Mouse (Mus musculus) hindbrain, embryonic 10.5 days (tissue): ENCODE data around the gene Rnf20. TPM values are rescaled to one million over a fixed set of nuclear protein-coding genes. Genes with fewer than 3 reads are reported as not detected.

Source experiments
- DNase-seq: peaks from one replicate; pipeline ENCODE4 v3.0.0-alpha.2; 2017; ENCODE audit warnings: low spot score
- H3K27ac ChIP-seq: fragments of 300-500 bp; sonication (generic); 2 replicates; pipeline ENCODE4 v1.5.1; 2016; ENCODE audit warnings: mild to moderate bottlenecking, moderate library complexity
- H3K27me3 ChIP-seq: fragments of 300-500 bp; sonication (generic); 2 replicates; pipeline ENCODE4 v1.6.1; 2016; ENCODE audit warnings: mild to moderate bottlenecking; ENCODE audit not compliant: poor library complexity, insufficient read depth, severe bottlenecking
- H3K36me3 ChIP-seq: fragments of 300-500 bp; sonication (generic); 2 replicates; pipeline ENCODE4 v1.6.1; 2016; ENCODE audit warnings: mild to moderate bottlenecking, moderate library complexity
- H3K4me1 ChIP-seq: fragments of 300-500 bp; sonication (generic); replicated peaks from 2 replicates; pipeline ENCODE4 v1.6.1; 2016; ENCODE audit warnings: mild to moderate bottlenecking
- H3K4me3 ChIP-seq: fragments of 300-500 bp; sonication (generic); 2 replicates; pipeline ENCODE4 v1.5.1; 2016; ENCODE audit warnings: mild to moderate bottlenecking, moderate library complexity
- H3K9me3 ChIP-seq: fragments of 300-500 bp; sonication (generic); 2 replicates; pipeline ENCODE4 v1.6.1; 2016; ENCODE audit warnings: mild to moderate bottlenecking, moderate library complexity
- WGBS: fragments of 180-500 bp; shearing (Covaris S2); methylation state at CpG from one replicate; pipeline ENCODE4 v1.1.7; 2016; 5-methylcytosine and 5-hydroxymethylcytosine counted together
- polyA plus RNA-seq: library from polyadenylated mRNA; unstranded; fragments of >200 nt; fragmentation: Nextera tagmentation; extraction: Ambion mirVana; gene quantifications from 2 replicates; pipeline ENCODE4 v1.2.1, GENCODE M21; 2016

Gene Rnf20
- polyA plus RNA-seq, 1 experiment from 2014 or later: 41.1 TPM

GRCm38 (mm10) chr4:49676790-49677189 lies 45.0 kb downstream of the Rnf20 start:
- Histone ChIP-seq H3K4me1 (no peaks in the 10 kb centered on the region), H3K27ac (no peak overlapping the region), H3K4me3 (no peak overlapping the region), H3K9me3 (no peaks in the 10 kb centered on the region), H3K27me3 (no peaks in the 10 kb centered on the region), H3K36me3 (no peaks in the 10 kb centered on the region)
- DNase-seq: no peak
- WGBS: 83% methylated on average over 7 of the region's 7 CpGs

GRCm38 (mm10) chr4:49680171-49680875 lies 48.5 kb downstream of the Rnf20 start:
- Histone ChIP-seq H3K27me3 (no peaks in the 10 kb centered on the region), H3K4me1 (no peaks in the 10 kb centered on the region), H3K27ac (no peak overlapping the region), H3K4me3 (no peak overlapping the region), H3K36me3 (no peaks in the 10 kb centered on the region), H3K9me3 (no peaks in the 10 kb centered on the region)
- 92% methylated on average over 11 of the region's 11 CpGs for WGBS
- DNase-seq: no peak

GRCm38 (mm10) chr4:49681812-49682211 lies 50.0 kb downstream of the Rnf20 start, which contains the start of gene Ppp3r2:
Gene Ppp3r2, minus strand, starts transcription at chr4:49682024.
- no peak within 1 kb of the TSS for H3K4me3 ChIP-seq
- no peak within 1 kb of the TSS for H3K27ac ChIP-seq
- WGBS: 86% methylated on average over 13 of the region's 13 CpGs
- H3K4me1 ChIP-seq: no peaks in the 10 kb centered on the region
- no peaks in the 10 kb centered on the region for H3K36me3 ChIP-seq
- no peaks in the 10 kb centered on the region for H3K9me3 ChIP-seq
- DNase-seq: no peak
- H3K27me3 ChIP-seq: no peaks in the 10 kb centered on the region

- H3K4me1 ChIP-seq: no peaks in the 10 kb centered on the region
- no peak overlapping the region for H3K27ac ChIP-seq
- 23% methylated on average over 9 of the region's 9 CpGs for WGBS
- H3K4me3 ChIP-seq: no peak overlapping the region
- peak; percentile 51 for DNase-seq
- H3K27me3 ChIP-seq: no peaks in the 10 kb centered on the region
- no peaks in the 10 kb centered on the region for H3K36me3 ChIP-seq
- no peaks in the 10 kb centered on the region for H3K9me3 ChIP-seq
These were observed 56.9 kb downstream of the Rnf20 start for GRCm38 (mm10) chr4:49688594-49689288.

- H3K9me3 ChIP-seq: no peaks in the 10 kb centered on the region
- H3K4me3 ChIP-seq: no peak overlapping the region
- DNase-seq: no peak
- 74% methylated on average over 12 of the region's 12 CpGs for WGBS
- H3K4me1 ChIP-seq: no peaks in the 10 kb centered on the region
- H3K36me3 ChIP-seq: no peaks in the 10 kb centered on the region
- H3K27me3 ChIP-seq: no peaks in the 10 kb centered on the region
- no peak overlapping the region for H3K27ac ChIP-seq
These were observed 59.8 kb downstream of the Rnf20 start for GRCm38 (mm10) chr4:49691405-49692194.

Other genes starting within 250 kb of the Rnf20 start
- not detected in 2 replicates for gene Acnat2, start 223.9 kb upstream of the Rnf20 start, polyA plus RNA-seq
- not detected in 2 replicates for gene Acnat1, start 158.1 kb upstream of the Rnf20 start, polyA plus RNA-seq
- 0.30 and 0.33 TPM in 2 replicates for gene Baat, start 125.4 kb upstream of the Rnf20 start, polyA plus RNA-seq
- 74.8 and 77.1 TPM in 2 replicates for gene Mrpl50, start 110.9 kb upstream of the Rnf20 start, polyA plus RNA-seq
- gene Zfp189, start 110.8 kb upstream of the Rnf20 start, polyA plus RNA-seq: 10.4 and 10.8 TPM in 2 replicates
- not detected in 2 replicates for gene Aldob, start 82.5 kb upstream of the Rnf20 start, polyA plus RNA-seq
- gene Tmem246, start 34.1 kb upstream of the Rnf20 start, polyA plus RNA-seq: 14.2 and 21.4 TPM in 2 replicates
- gene Ppp3r2, start 50.0 kb downstream of the Rnf20 start, polyA plus RNA-seq: 0.05 and 0.14 TPM in 2 replicates
- 0.51 and 0.73 TPM in 2 replicates for gene Grin3a, start 213.7 kb downstream of the Rnf20 start, polyA plus RNA-seq